Mouse (Mus musculus) adrenal gland, adult 2 months (tissue): Measurements from ENCODE around the gene Kcna5. TPM values are rescaled to one million over a fixed set of nuclear protein-coding genes. Genes with fewer than 3 reads are reported as not detected.
A peak's percentile ranks its signal among the peaks of the same experiment; 100 is the strongest.

Source experiments
- DNase-seq: peaks from one replicate; pipeline ENCODE4 v3.0.0; 2021
- polyA plus RNA-seq: library from polyadenylated mRNA; depleted of rRNA; stranded (reverse); fragments of >200 nt; gene quantifications from 2 replicates; pipeline ENCODE4 v1.2.3, GENCODE M21; 2012; rRNA removed
- total RNA-seq, 2 experiments: library from RNA; stranded (reverse); gene quantifications; 2 replicates each; pipeline ENCODE4 v1.2.3; 2021

Gene Kcna5
- total and polyA plus RNA-seq, 3 experiments = 2.9 to 3.5 (median 3.0) TPM

DNA sequence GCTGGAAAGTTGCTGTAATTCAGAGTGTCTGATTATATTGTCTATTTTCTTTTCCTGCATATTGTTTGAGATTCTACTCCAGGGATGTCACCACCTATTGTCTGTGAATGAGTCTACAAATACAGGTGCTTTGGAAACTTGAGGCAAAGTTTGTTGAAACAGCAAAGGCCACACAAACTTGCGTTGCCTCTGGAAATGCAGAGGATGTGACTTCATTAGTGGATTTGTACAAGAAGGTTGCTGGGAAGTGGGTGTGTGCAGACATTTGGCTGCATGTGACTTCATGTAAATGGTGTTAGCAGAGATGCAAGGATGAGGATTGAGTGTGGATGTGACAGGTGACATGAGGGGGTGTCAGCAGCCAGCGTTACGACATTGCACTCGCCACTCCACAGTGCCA, 1.7 kb upstream of the Kcna5 start:
- DNase-seq = no peak

DNA sequence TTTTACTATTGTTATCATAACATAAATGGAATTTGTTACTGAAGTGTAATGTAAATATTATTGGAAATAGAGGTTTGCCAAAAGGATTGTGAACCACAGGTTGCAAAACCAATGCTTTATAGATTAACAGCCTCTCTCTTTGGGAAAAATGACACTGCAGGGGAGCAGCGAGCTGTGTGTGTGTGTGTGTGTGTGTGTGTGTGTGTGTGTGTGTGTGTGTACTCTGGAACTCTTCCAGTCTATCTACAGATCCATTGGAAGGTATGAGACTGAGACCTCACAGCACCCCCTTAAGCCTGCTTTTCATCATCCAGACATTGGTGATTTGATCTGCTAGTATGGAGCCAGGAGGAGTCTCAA, 679 bp upstream of the Kcna5 start:
- no peak for DNase-seq

DNA sequence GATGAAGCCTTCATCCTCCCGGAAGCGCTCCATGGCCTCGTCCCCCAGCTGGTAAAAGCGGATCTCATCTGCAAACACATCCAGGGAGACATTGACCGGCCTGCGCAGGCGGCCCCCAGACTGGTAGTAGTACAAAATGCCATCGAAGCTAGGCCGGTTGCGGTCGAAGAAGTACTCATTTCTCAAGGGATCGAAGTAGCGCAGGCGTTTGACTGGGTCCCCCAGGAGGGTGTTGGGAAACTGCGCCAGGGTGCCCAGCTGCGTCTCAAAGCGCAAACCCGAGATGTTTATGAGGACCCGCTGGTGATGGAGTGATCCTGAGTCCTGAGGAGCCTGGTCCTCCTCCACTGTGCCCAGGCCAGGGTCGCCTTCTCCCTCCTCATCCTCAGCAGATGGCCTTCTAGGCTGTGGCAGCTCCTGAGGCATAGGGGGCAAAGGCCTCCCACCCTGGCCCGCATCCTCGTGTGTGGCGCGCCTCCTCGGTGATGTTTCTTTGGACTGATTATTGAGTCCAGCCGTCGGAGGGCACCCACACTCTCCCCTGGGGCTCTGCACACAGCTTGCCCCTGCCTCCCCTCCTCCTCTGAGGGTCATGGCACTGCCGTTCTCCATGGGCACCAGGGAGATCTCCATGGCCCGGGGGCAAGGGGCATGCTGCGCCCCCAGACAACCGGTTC, 543 bp downstream of the Kcna5 start:
- no peak for DNase-seq

DNA sequence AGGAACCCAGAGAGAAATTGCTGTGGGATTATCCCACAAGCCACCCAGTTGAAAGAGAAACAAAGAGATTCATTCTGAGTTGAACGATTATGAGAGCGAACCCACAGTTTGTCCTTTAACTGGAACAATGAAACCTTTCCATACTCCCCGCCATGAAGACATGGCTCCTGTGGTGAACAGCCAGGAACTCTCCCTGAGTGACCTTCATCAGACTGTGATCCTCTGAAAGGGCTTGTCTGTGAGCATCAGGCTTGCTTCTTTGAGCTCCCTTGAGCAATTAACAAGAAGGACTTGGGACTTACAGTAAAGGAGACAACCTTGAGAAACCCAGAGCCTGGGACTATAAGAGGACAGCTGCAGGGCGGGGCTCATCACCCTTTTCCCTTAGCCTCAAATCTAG, 3.9 kb downstream of the Kcna5 start:
- no peak for DNase-seq

DNA sequence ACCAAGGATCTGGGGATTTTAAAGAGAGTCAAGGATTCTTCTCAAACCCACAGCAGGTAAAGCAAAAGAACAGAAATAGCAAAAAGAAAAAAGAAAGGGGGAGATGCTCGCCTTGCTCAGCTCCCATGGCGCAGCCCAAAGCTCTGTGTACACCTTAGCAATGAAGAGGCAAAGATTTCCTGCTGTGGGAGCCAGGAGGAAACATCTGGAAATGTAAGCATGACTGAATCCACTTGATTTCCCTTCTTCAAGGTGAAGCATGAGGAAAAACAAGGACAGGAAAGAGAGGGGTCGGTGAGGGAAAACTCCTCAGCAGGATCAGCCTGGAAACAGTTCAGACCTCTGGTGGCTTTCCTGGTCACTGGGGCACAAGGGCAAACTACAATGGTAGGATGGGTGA, 5.2 kb downstream of the Kcna5 start:
- no peak for DNase-seq

DNA sequence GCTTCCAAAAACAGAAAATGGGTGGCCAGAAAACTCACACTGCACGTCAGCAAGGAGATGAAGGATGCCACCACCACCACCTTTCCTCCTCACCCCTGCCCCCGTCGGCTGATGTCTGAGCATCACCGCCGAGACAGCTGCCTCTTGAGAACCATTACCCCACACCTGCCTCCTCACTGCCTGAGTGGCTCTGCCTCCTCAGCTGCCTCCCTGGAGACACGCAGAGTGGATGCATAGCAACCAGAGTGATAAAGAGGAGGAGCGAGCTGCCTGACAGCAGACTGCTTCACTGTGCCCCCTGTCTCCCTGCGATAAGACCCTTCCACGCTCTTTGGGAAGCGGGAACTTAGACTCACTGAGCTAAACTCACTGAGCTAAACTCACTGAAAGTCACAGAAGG, 20.5 kb downstream of the Kcna5 start:
- no peak for DNase-seq

DNA sequence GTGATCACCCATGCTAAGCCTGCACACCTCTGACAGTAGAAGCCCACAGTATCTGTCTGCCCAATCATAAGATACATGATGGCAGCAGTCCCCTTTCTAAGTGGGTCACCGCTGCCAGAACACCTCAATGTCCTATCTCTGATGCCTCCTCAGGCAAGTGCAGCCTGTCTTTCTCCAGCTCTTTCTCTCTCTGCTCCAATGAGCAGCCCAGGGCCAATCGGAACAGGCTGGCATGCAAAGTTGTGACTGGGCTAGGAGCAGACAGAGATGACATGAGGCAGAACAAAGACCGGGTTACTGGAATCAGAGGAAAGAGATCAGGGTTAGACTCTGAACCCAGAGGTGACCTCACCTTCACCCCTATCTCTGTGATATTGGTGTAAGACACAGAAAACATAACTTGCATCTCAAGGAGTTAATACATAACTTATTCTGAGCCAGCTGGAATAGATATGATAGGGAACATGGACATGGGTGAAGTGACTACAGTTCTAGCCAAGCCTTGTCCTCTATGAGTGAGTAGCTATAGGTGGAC, 21.4 kb downstream of the Kcna5 start:
- DNase-seq = no peak

DNA sequence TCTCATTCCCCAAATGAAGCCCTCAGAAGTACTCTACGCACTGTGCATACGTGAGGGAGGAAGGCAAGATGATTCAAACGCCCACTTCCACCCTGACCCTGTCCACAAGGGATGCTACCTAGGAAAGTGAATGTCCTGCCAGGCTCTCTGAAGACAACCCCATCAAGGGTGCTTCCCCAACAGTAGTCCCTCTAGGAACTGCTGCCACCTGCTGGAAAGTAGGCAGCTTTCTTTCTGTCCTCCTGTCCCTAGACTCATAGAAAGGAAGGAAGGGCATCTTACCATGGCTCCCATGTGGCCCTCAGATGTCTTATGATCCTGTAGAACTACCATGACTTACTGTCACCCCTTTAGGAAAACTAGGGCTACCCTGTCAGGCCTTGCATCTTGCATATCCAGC, 22.1 kb downstream of the Kcna5 start:
- DNase-seq = peak; percentile 18

DNA sequence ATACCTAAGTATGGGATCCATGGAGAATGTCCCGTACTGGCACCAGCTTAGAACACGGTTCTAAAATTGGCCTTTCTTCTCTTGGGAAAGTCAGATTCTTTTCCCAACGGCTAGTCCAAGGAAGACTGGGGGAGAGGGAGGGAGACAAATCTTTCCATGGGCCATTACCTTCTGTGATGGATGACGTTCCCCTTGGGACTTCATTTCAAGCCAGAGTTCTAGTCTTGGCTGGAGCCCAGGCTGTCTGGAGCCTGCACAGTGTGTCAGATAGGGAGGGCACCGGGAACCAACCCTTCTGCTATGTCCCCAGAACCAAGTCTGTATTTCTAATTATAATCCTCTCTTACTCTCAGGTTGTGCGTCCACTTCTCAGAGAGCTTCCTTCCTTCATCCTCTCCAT, 26.5 kb downstream of the Kcna5 start:
- no peak for DNase-seq

DNA sequence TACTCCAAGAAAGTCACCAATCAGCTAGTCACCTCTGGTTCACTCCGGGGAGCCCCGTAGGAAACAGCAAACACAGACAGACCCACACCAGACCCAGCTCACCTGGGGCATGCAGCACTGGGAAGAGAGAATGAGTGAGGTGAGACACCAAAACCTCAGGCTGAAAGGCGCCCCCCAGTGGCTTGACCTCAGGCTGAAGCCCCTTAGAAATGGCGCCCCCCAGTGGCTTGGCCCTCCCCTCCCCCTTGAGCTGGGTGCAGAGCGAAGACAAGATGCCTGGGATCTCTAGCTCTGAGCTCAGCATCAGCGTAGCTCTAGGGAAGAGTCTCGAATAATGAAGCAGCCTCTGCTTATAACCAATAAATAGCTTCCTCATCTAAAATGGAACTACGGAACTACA, 31.3 kb downstream of the Kcna5 start:
- DNase-seq = no peak

DNA sequence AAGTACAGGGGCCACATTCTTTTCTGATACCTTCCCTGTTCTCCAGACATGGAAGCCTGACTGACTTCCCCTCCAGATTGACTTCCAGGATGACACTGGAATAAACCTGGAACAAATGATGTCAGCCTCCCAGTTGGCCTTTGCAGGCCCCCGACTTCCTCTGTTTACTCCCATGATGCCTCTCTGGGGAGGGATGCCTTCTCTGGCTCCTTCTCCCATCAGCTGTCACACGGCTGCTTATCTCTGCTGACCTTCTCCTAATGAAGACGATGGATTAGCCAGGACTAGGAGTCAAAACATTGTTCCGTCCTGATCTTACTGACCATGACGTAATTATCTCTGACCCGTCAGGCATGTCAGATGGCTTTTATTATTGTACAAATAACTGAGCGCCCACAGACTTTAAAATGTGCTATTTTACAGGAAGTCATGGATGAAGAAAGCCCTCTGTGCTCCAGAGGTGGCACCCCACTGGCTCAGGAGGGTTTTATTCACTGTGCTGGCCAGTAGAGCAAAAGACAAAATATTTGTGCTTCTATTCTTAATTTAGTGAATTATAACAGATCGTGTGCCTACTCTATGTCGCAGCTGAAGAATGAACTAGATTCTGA, 32.4 kb downstream of the Kcna5 start:
- DNase-seq = peak; percentile 17

DNA sequence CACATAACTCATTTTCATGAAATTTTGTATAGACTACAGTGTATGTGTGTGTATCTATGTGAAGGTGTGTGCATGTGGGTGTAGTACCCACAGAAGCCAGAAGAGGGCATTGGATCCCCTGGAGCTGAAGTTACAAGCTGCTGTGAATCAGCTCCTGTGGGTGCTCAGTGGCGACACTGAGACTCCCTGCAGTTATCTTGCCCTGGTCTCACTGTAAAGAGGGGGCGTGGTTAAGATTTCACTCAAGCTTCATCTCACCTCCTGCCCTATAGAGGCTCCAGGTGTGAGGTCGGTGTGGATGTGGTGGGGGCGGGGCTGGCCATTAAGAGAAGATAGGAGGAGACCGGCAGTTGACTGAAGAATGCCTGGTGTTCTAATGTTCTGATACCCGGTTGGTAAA, 34.2 kb downstream of the Kcna5 start:
- no peak for DNase-seq

DNA sequence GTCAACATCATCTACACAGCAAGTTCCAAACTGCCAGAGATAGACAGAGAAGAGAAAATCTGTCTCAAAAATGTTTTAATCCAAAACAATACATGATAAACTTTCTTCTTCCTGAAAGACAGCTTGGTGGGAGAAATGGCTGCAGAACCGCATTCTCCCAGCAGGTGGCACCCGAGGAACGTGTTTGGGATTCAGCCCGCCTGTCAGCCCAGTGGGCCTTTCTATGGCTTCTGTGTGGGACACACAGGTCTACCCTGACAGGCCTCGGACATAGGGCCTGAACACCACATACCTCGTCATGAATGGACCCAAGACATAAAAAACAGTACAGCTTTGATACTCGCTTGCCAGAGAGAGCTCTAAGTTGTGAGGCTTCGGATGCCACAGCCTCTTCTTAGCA, 35.1 kb downstream of the Kcna5 start:
- DNase-seq = peak; percentile 75

DNA sequence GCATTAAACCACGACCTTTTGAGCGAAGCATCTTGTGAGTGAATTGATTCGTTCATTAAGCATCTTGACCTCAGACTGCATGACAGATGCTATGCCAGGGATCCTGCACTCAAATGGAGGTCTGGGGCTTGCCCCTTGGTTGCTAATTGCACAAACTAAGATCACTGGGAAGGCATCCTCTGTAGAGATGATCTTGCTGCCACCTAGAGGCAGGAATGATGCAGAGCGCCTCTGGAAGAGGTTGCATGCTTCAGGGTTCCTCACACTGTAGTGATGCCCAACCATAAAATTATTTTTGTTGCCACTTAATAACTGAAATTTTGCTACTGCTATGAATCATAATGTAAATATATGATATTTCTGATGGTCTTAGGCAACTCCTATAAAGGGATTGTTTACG, 37.3 kb downstream of the Kcna5 start:
- DNase-seq = peak; percentile 47

DNA sequence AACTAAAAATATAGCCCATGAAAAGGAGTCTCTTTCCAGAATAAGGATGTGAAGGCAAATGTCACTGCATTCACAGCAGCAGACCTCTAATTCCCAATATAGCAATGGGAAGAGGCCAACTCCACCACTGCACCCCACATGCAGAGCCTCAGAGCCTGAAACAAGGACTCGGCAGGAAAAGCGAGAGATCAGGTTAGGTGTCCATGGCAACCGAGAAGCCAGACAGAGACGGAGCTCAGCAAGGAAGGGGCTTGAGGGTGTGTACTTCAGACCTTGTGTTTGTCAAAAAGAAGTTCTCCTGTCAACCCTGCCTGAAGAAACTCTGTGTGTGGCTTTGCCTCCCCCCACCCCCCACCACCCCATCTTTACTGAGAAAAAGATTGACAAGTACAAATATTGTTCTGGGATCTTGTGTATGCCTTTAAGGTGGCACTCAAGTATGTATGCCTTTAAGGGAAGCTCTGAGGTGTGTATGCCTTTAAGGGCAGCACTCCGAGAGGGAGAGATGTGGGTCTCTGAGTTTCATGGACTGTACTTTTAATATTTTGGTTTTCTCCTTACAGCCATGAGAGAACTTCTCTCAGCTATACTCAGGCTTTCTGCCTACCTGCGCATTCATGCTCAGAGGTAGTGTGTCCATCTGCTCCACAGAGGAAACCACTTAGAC, 37.9 kb downstream of the Kcna5 start:
- DNase-seq = no peak

DNA sequence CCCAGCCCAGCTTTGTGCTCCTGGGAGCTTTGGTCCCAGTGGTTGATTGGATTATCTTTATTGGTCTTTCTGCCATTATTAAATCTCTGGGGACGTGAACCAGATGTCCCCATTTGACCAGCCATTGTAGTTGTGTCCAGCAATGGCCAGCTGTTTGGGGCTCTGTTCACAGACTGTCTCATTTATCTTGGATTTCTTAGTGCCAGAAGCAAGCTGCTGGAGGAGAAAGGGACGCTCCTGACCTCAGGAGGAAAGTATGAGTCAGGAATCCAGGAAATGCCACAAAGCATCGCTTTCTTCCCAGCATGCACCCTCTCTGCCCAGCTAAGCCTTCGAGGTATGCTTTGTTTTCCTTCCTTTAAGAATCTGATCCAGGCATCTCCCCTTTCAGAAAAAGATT, 48.1 kb downstream of the Kcna5 start:
- no peak for DNase-seq

DNA sequence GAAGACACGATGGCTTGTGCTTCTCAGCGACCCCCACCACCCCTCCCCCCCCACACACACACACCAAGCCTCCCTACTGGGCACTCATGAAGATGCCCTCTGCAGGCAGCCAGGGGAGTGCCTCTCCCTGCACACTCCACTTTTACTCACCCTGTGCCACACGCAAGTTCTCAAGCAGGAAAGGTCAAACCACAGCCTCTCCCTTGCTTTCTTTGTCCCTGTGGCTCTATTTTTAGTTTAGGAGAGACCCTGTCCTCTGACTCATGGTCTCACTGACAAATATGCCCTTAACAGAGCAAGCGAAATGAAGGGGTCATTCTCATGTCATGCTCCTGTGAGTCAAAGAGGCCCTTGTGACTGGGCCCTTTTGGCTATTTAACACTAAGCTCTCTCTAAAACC, 50.3 kb downstream of the Kcna5 start:
- DNase-seq = peak; percentile 79

DNA sequence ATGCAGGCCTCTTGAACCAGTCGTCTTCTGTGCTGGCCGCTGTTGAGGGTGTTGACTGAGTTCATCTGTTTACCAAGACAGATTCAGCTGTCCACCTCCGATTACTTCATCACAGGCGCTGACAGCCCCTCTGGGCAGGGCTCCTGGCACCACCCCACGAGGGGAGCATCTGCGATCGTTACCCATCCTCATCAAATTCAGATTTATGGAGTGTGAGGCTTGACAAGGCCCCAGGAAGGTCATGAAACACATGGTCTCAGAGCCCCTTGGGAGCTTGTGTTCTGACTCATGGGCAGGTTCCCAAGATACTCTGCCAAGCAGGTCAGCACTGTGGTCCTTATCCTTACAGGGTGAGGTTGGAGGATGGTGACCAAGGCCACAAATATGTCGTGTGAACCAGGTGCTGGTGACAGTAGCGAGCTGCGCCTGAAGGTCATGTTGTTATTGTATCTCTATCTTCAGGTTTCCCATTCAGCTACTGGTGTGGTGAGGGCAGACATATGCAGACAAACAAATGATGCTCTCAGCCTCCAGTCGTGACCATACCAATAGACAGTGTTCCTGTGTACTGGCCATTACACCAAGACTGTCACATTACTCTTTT, 51.8 kb downstream of the Kcna5 start:
- DNase-seq = no peak

Other genes starting within 250 kb of the Kcna5 start
- 1 to 10 TPM; 1.2 to 1.9 TPM for gene Kcna1, start 111.0 kb upstream of the Kcna5 start, total RNA-seq
- gene Kcna1, start 111.0 kb upstream of the Kcna5 start, polyA plus RNA-seq = 0.71 and 0.79 TPM in 2 replicates
- 1 to 10 TPM in 1 of 2 experiments, under 1 TPM in 1; 0.81 to 1.1 TPM for gene Kcna6, start 205.3 kb upstream of the Kcna5 start, total RNA-seq
- gene Kcna6, start 205.3 kb upstream of the Kcna5 start, polyA plus RNA-seq = 0.47 and 0.66 TPM in 2 replicates